Mouse (Mus musculus) neural tube, embryonic 14.5 days (tissue): ENCODE data around the gene Cd247. TPM values are rescaled to one million over a fixed set of nuclear protein-coding genes. Genes with fewer than 3 reads are reported as not detected.

Experiments used
- ATAC-seq: fragments of 200-750 bp; cut with Nextera tagmentation; 2 replicates; pipeline ENCODE4 v1.8.0; 2017; ENCODE audit warnings: low read depth, mild to moderate bottlenecking, moderate TSS enrichment, moderate library complexity
- H3K27ac ChIP-seq: fragments of 300-500 bp; sonication (generic); 2 replicates; pipeline ENCODE4 v1.5.1; 2014; ENCODE audit warnings: low read depth, mild to moderate bottlenecking, control low read depth, low read length, moderate library complexity, mixed read lengths
- H3K27me3 ChIP-seq: fragments of 300-500 bp; sonication (generic); 2 replicates; pipeline ENCODE4 v1.6.1; 2014; ENCODE audit warnings: low read length; ENCODE audit not compliant: control insufficient read depth, insufficient read depth
- H3K36me3 ChIP-seq: fragments of 300-500 bp; sonication (generic); 2 replicates; pipeline ENCODE4 v1.6.1; 2014; ENCODE audit warnings: low read length, mixed read lengths; ENCODE audit not compliant: control insufficient read depth, insufficient read depth
- H3K4me1 ChIP-seq: fragments of 300-500 bp; sonication (generic); 2 replicates; pipeline ENCODE4 v1.6.1; 2014; ENCODE audit warnings: low read length; ENCODE audit not compliant: control insufficient read depth, insufficient read depth
- H3K4me2 ChIP-seq: fragments of 300-500 bp; sonication (generic); 2 replicates; pipeline ENCODE4 v1.6.1; 2014; ENCODE audit warnings: mild to moderate bottlenecking, low read depth, low read length, control low read depth
- H3K4me3 ChIP-seq: fragments of 300-500 bp; sonication (generic); 2 replicates; pipeline ENCODE4 v1.5.1; 2014; ENCODE audit warnings: low read depth, low read length, control low read depth, mixed read lengths
- H3K9ac ChIP-seq: fragments of 300-500 bp; sonication (generic); replicated peaks from 2 replicates; pipeline ENCODE4 v1.6.1; 2014; ENCODE audit warnings: low read depth, mild to moderate bottlenecking, control low read depth, low read length, mixed read lengths
- H3K9me3 ChIP-seq: fragments of 300-500 bp; sonication (generic); 2 replicates; pipeline ENCODE4 v1.6.1; 2016; ENCODE audit warnings: low read length; ENCODE audit not compliant: control insufficient read depth
- WGBS: fragments of 180-500 bp; shearing (Covaris S2); extraction: QIAGEN DNeasy Blood & Tissue Kit; methylation state at CpG from one replicate; pipeline ENCODE4 v1.1.7; 2014; 5-methylcytosine and 5-hydroxymethylcytosine counted together
- polyA plus RNA-seq: library from polyadenylated mRNA; unstranded; fragments of >200 nt; fragmentation: Nextera tagmentation; extraction: Ambion mirVana; gene quantifications from 2 replicates; pipeline ENCODE4 v1.2.1, GENCODE M21; 2014

Cd247 gene
- polyA plus RNA-seq, 1 experiment from 2014 or later: 1.1 TPM

DNA sequence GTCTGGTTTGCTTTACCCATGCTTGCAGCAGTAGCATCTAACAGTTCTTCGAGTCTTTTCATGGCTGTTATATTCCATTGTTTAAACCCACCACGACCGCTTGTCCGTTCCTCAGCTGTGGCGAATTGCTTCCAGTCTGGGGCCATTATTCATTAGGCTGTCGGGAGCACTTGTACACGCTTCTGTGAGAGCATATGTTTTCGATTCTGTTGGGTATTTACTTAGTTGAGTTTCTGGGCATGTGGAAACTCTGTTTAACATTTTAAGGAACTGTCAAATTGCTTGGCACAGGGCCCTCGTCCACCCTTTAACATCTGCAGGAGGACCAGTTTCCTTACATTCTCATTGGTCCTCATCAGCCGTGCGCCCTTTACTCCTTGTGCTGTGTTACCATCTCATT is 2.2 kb upstream of the Cd247 start:
- Histone ChIP-seq H3K9ac (no peak overlapping the region), H3K9me3 (no peaks in the 10 kb centered on the region), H3K4me3 (no peak overlapping the region), H3K27ac (no peak overlapping the region), H3K27me3 (no peaks in the 10 kb centered on the region), H3K4me1 (peaks cover 6% of the 10 kb centered on the region; the same call in 1 of the 2 replicates), H3K4me2 (no peak overlapping the region; the same call in 1 of the 2 replicates), H3K36me3 (no peaks in the 10 kb centered on the region)
- 12% methylated on average over 11 of the region's 11 CpGs for WGBS
- no peak for ATAC-seq

DNA sequence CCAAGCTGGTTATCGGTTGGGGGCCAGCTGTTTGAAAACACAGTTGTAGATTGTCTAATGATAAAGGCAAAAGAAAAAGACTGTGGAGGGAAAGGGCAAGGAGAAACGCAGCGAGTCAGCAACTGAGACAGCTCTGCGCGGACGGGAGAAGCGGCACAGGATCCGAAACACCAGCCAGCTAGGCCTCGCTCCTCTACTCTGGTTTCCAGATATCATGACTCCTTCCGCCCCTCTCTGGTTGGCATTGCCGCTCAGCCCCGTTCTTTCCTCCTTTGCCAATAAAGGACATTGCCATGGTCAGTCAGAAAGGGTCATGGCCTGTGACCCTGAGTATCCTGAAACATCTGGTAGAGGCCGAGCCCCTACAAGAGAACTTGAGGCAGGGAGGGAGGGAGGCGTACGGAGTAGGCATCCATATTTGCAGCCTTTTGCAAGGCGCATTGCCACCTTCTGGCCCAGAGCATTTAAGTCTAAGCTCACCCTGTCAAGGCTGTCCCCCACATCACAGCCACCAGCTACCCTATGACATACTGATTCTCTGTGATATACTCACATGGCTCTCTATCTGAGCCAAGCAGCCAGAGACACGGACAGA is 682 bp downstream of the Cd247 start:
- no peak for ATAC-seq
- Histone ChIP-seq H3K36me3 (no peaks in the 10 kb centered on the region), H3K4me3 (no peak overlapping the region), H3K9ac (no peak overlapping the region), H3K9me3 (no peaks in the 10 kb centered on the region), H3K4me2 (no peak overlapping the region), H3K27me3 (no peaks in the 10 kb centered on the region), H3K4me1 (peaks cover 6% of the 10 kb centered on the region; the same call in 1 of the 2 replicates), H3K27ac (no peak overlapping the region)
- WGBS: 85% methylated on average over 17 of the region's 17 CpGs

- H3K27ac ChIP-seq: no peak overlapping the region
- no peak overlapping the region for H3K9ac ChIP-seq
- peaks cover 6% of the 10 kb centered on the region; the same call in 1 of the 2 replicates for H3K4me1 ChIP-seq
- whole genome bisulfite sequencing: 89% methylated on average over 6 of the region's 6 CpGs
- no peak for ATAC-seq
- H3K36me3 ChIP-seq: no peaks in the 10 kb centered on the region
- no peak overlapping the region for H3K4me2 ChIP-seq
- H3K9me3 ChIP-seq: no peaks in the 10 kb centered on the region
- H3K27me3 ChIP-seq: no peaks in the 10 kb centered on the region
- no peak overlapping the region for H3K4me3 ChIP-seq
Observed at GRCm38 (mm10) chr1:165789963-165790362, 1.5 kb downstream of the Cd247 start.

- no peaks in the 10 kb centered on the region for H3K36me3 ChIP-seq
- no peak for ATAC-seq
- H3K4me3 ChIP-seq: no peak overlapping the region
- H3K9me3 ChIP-seq: no peaks in the 10 kb centered on the region
- no peak overlapping the region for H3K9ac ChIP-seq
- 93% methylated on average over 17 of the region's 17 CpGs for WGBS
- peaks cover 6% of the 10 kb centered on the region; the same call in 1 of the 2 replicates for H3K4me1 ChIP-seq
- no peak overlapping the region for H3K4me2 ChIP-seq
- H3K27me3 ChIP-seq: no peaks in the 10 kb centered on the region
- H3K27ac ChIP-seq: no peak overlapping the region
Observed at GRCm38 (mm10) chr1:165790461-165791210, 2.2 kb downstream of the Cd247 start.

- Histone ChIP-seq H3K27me3 (no peaks in the 10 kb centered on the region), H3K27ac (no peak overlapping the region), H3K4me2 (no peak overlapping the region), H3K36me3 (no peaks in the 10 kb centered on the region), H3K4me1 (no peaks in the 10 kb centered on the region), H3K9me3 (no peaks in the 10 kb centered on the region), H3K9ac (no peak overlapping the region), H3K4me3 (no peak overlapping the region)
- ATAC-seq: no peak
- 82% methylated on average over 9 of the region's 9 CpGs for WGBS
Observed at GRCm38 (mm10) chr1:165791411-165791810, 2.9 kb downstream of the Cd247 start.

GRCm38 (mm10) chr1:165801709-165802310 is 13.3 kb downstream of the Cd247 start:
- Histone ChIP-seq H3K36me3 (no peaks in the 10 kb centered on the region), H3K27me3 (no peaks in the 10 kb centered on the region), H3K4me2 (no peak overlapping the region), H3K9ac (no peak overlapping the region), H3K27ac (no peak overlapping the region), H3K4me1 (no peaks in the 10 kb centered on the region), H3K9me3 (no peaks in the 10 kb centered on the region), H3K4me3 (no peak overlapping the region)
- ATAC-seq: no peak
- 87% methylated on average over 11 of the region's 11 CpGs for WGBS

GRCm38 (mm10) chr1:165803107-165803506 is 14.6 kb downstream of the Cd247 start:
- no peak overlapping the region for H3K9ac ChIP-seq
- no peaks in the 10 kb centered on the region for H3K4me1 ChIP-seq
- no peak overlapping the region for H3K4me2 ChIP-seq
- ATAC-seq: no peak
- no peaks in the 10 kb centered on the region for H3K27me3 ChIP-seq
- WGBS: 83% methylated on average over 5 of the region's 5 CpGs
- H3K27ac ChIP-seq: no peak overlapping the region
- no peaks in the 10 kb centered on the region for H3K36me3 ChIP-seq
- H3K9me3 ChIP-seq: no peaks in the 10 kb centered on the region
- H3K4me3 ChIP-seq: no peak overlapping the region

DNA sequence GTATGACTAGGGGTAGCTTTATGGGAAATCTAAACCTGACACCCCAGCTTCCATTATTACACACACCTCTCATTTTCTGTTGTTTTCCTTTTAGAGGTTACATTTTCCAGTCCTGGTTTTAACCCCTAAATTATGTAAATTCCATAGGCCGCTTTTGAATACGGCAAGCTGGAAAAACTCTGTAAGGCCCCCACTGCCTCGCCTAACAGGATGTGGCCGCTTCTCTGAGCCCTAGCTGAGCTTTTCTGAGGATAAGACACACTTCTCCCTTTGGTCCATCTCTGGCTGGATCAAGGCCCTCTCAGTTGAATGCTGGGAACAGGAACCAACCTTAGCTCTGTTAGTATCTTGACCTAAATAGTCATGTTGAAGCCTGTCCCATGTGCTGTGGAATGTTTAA is 15.7 kb downstream of the Cd247 start:
- H3K36me3 ChIP-seq: no peaks in the 10 kb centered on the region
- H3K9ac ChIP-seq: no peak overlapping the region
- no peaks in the 10 kb centered on the region for H3K27me3 ChIP-seq
- H3K4me3 ChIP-seq: no peak overlapping the region
- H3K4me1 ChIP-seq: no peaks in the 10 kb centered on the region
- no peak for ATAC-seq
- H3K27ac ChIP-seq: no peak overlapping the region
- H3K4me2 ChIP-seq: no peak overlapping the region
- no peaks in the 10 kb centered on the region for H3K9me3 ChIP-seq
- WGBS: 95% methylated on average over 4 of the region's 4 CpGs

DNA sequence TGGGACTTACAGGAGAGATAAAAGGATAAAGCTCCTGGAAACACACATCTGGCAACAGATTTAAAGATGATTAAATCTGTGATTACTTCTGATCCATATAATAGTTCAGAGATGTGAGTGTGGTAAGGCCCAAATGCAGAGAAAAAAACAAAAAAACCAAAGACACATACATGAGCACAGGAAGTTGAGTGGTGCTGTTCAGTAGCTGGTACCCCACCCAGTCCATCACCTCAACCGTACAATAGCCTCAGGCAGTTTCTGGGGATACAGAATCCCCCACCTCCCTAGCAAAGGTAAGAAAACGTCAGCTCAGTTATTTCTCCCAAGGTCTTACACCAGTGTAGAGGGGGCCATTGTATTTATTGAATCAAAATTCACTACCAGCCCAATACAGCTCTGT is 22.2 kb downstream of the Cd247 start:
- H3K4me2 ChIP-seq: no peak overlapping the region
- H3K9me3 ChIP-seq: no peaks in the 10 kb centered on the region
- no peak for ATAC-seq
- no peak overlapping the region for H3K27ac ChIP-seq
- H3K27me3 ChIP-seq: 0 out of 2 replicates have a peak, but pooled peaks cover 3% of the 10 kb centered on the region
- H3K4me1 ChIP-seq: peaks cover 12% of the 10 kb centered on the region; the same call in 1 of the 2 replicates
- 80% methylated on average over 2 of the region's 2 CpGs for WGBS
- no peaks in the 10 kb centered on the region for H3K36me3 ChIP-seq
- H3K9ac ChIP-seq: no peak overlapping the region
- no peak overlapping the region for H3K4me3 ChIP-seq
